Mouse (Mus musculus) stomach, postnatal 0 days (tissue): ENCODE results near the gene Slc6a19.

Experiments
- CTCF ChIP-seq: IDR thresholded peaks from 2 replicates; pipeline ENCODE4 v1.5.1; 2016; ENCODE audit warnings: antibody characterized with exemption, low read depth, mild to moderate bottlenecking, moderate library complexity
- EP300 ChIP-seq: optimal IDR thresholded peaks from 2 replicates; pipeline ENCODE3; 2016; ENCODE audit warnings: antibody characterized with exemption

DNA sequence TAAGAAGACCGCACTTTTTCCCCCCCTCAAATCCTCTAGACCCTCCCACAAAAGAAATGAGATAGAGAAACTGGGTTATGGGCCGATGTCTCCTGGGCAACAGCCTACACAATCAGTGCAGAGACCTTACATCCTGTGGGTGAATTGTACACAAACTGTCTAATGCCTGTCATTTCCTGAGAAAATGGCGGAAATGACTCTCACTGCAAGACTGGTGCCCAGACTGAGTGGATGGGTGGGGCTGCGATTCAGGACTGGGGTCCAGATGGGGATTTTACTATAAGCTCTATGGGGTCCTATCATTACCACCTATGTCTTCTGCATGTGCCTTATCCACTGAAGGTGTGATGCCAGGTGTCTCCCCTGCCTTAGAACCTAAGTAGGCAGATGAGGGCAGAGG, 1.9 kb downstream of the Slc6a19 start:
- no peak for TF ChIP-seq CTCF
- TF ChIP-seq EP300, result no peak
